Mouse (Mus musculus): ENCODE measurements at regions not wholly inside any gene's neighbourhood (a gene's known extent, or its start where the extent isn't known, plus 50 kb on each side); places are given as distances from the start of the nearest gene placed in this dataset.
A peak's percentile ranks its signal among the peaks of the same experiment; 100 is the strongest.

DNA sequence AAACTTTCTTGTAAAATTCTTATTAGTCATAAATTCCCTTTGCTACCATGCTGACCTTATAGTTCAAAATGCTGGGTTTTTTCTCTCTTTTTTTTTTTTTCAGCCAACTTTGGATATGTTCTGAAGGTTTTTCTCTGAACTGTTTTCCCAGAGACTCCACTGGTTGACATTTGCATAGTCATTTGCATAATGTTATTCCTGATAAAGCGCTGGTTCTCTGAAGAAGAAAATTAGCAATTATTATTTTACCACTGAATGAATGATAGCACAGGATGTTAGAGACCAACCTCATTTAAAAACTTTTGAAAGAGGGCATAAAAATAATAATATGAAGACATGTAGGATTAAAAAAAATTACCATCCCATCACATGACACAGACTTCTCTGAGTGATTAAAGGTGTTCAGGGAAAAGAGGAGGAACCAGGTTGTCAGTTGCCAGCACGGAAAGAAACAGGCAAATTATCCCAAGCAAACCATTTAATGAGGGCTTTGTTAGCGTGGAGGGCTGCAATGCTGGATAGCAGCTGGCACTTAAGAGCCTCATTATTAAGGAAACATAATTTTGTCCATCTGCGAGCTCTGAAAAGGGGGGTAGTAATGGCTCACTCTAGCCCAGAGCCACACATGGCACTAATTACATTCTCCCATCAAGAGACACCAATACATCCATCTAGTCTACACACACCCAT lies 171.9 kb upstream of the Nabp1 start:
- intact Hi-C loops (cut with DNase I), result loop anchor here (5.0 kb wide), 1 partner anchor 447 kb away; no protein-coding TSS in a partner anchor

GRCm38 (mm10) chr1:51647955-51648354 lies 169.7 kb upstream of the Nabp1 start:
- intact Hi-C loops (cut with DNase I), result loop anchor here (5.0 kb wide), 1 partner anchor 449 kb away; no protein-coding TSS in a partner anchor
- peak; percentile 36 to 55 for DNase-seq

More for the DNA sequence above, 171.9 kb upstream of the Nabp1 start:
- DNase-seq, result no peak

GRCm38 (mm10) chr1:51644399-51644798 lies 166.2 kb upstream of the Nabp1 start:
- intact Hi-C loops (cut with DNase I), result loop anchor here (2.0 to 5.0 kb wide), 2 partner anchors 300 to 443 kb away; no protein-coding TSS in a partner anchor

DNA sequence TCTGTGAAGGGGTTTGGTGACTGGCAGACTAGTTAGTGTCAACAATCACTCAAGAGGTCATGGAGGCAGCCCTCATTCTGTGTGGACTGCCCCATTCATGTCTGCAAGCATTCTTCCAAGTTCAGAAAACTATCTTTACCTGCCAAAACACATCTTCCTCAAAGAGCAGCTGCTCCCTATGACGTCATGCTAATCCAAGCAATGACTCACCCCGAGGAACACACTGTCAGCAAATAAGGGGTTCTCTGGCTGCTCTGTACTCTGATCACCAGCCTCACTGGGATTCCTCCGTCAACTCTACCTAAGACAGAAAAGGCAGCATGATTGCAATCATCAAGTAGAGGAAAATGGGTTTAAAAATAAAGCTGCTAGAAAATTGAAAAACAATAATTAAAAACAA lies 165.4 kb upstream of the Nabp1 start:
- intact Hi-C loops (cut with DNase I), result loop anchor here (2.0 to 5.0 kb wide), 2 partner anchors 301 to 444 kb away; no protein-coding TSS in a partner anchor
- DNase-seq, result no peak

More at GRCm38 (mm10) chr1:51644399-51644798, 166.2 kb upstream of the Nabp1 start:
- peak; percentile 74 to 82 for DNase-seq

- intact Hi-C loops (cut with DNase I), result no loop called here
- DNase-seq, result no peak
Measured at GRCm38 (mm10) chr1:51638519-51639302, 160.5 kb upstream of the Nabp1 start.

GRCm38 (mm10) chr1:51635881-51636515 lies 157.8 kb upstream of the Nabp1 start:
- intact Hi-C loops (cut with DNase I), result no loop called here
- no peak for DNase-seq

GRCm38 (mm10) chr1:51633795-51634194 lies 155.6 kb upstream of the Nabp1 start:
- DNase-seq, result no peak
- intact Hi-C loops (cut with DNase I), result no loop called here

DNA sequence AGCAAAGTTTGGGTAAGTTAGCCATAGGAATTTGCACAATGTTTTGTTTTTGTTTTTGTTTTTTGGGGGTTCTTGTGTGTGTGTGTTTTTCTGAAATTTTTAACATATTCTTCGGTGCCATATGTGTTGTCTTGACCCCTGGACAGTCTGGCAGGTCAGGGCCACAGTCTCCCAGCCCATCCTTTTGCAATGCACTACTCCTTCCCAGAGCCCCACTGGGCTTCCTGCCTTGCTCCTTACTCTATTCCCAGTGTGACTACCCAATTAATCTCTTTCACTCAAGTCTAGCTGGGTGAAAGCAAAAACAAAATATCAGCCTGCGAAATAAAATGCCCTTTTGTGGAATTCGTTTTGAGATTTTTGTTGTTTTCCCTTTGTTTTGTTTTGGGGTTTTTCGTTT lies 154.6 kb upstream of the Nabp1 start:
- intact Hi-C loops (cut with DNase I), result no loop called here
- DNase-seq, result no peak

DNA sequence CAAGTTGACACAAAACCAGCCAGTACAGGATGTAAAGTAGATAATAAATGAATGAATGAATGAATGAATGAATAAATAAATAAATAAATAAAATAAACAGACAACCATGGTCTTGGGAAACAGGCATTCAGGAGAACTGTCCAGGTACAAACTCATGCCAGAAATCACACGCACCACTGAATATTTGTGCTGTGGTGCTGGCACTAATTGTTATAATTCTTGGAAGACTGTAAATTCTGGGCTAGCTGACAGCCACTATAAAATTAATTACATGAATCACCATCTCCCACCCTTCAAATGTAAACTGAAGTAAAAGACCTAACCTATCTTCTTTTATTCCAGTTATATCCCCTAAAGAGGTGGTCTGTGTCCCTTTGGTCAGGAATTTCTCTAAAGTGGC lies 151.6 kb upstream of the Nabp1 start:
- DNase-seq, result no peak
- intact Hi-C loops (cut with DNase I), result no loop called here

DNA sequence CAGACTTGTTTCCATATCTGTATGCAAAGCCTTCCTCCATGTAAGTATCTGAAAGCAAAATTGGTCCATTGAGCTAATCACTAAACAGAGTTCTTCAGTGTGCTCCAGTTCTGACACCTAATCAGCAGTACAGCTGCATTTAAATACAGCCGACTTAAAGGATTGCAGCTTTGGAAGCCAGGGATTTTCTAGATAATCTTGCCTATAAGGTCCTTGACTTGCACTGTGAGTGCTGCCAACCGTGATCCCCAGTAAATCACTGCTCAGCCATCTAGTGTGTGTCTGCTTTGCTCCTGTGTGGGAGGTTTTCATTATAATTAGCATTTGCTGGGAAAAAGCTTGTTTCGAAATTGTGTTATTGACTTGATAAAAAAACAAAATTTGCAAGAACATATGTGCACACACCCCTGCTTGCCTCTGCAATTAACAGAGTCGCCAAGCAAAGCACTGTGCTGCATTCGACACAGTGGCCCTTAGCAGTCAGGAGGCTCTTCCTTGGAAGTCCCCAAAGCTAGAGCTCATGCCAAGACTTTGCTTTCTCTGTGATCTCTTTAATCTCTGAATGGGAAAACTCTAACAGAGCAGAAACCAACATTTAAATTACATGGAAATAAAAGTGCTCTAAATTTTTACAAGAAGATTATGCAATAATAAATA lies 150.0 kb upstream of the Nabp1 start:
- intact Hi-C loops (cut with DNase I), result no loop called here
- DNase-seq, result no peak

- intact Hi-C loops (cut with DNase I), result no loop called here
- DNase-seq, result no peak
Measured at GRCm38 (mm10) chr1:51626303-51626702, 148.1 kb upstream of the Nabp1 start.

DNA sequence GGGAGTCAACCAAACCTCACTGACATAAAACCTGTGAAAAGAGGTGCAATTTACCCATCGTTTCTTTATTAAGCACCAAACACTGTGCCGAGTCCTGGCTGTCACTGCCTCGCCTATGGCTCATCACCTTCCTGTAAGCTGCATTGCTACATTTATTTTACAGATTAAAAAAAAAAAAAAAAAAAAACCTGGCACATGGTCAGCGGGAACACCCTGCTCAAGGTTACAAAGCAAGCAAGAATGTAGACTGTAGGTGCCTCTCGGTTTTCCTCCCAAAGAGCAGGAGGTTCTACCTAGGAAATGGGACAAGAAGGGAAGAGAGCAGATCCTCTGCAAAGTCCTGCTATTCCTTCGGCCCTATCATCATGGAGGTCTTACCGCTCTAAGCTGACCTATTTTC lies 146.9 kb upstream of the Nabp1 start:
- no peak for DNase-seq

GRCm38 (mm10) chr1:51624551-51624950 lies 146.3 kb upstream of the Nabp1 start:
- DNase-seq, result no peak
- intact Hi-C loops (cut with DNase I), result no loop called here

More for the DNA sequence above, 146.9 kb upstream of the Nabp1 start:
- intact Hi-C loops (cut with DNase I), result no loop called here

DNA sequence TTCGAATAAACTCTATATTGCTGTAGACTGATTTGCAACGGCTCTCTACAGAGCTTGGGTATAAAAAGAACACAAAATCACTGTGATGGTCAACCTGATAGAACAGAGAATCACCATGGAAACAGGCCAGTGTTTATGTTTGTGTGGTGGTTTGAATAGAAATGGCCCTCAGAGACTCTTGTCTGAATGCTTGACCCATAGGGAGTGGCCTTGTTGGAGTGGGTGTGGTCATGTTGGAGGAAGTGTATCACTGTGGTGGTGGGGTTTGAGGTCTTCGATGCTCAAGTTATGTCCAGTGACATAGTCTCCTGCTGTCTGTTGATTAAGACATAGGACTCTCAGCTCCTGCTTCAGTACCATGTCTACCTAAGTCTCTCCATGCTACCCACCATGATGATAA lies 144.8 kb upstream of the Nabp1 start:
- intact Hi-C loops (cut with DNase I), result no loop called here
- DNase-seq, result no peak

- no peak for DNase-seq
- intact Hi-C loops (cut with DNase I), result no loop called here
Measured at GRCm38 (mm10) chr1:51622181-51622862, 144.1 kb upstream of the Nabp1 start.

- intact Hi-C loops (cut with DNase I), result no loop called here
- DNase-seq, result no peak
Measured at GRCm38 (mm10) chr1:51621062-51621461, 142.8 kb upstream of the Nabp1 start.

- intact Hi-C loops (cut with DNase I), result no loop called here
- DNase-seq, result no peak
Measured at GRCm38 (mm10) chr1:51617502-51618251, 139.5 kb upstream of the Nabp1 start.

DNA sequence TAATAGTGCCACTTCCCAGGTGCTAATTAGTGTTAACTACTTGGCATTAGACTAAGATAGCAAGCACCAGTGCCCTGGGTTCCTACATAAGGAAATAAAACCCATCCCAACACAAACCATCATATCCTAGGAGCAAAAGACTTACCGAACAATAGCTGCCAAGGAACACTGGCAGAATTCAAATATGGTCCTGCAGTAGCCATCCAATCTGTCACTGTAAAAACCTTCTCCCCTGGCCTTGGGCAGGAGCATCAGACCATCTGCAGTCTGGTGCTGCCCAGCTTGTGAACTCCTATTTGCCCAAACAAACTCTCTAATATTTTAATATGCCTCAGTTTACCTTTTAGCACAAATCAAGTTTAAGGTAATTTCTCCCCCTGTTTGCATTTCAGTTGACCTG lies 137.9 kb upstream of the Nabp1 start:
- intact Hi-C loops (cut with DNase I), result no loop called here
- DNase-seq, result no peak

DNA sequence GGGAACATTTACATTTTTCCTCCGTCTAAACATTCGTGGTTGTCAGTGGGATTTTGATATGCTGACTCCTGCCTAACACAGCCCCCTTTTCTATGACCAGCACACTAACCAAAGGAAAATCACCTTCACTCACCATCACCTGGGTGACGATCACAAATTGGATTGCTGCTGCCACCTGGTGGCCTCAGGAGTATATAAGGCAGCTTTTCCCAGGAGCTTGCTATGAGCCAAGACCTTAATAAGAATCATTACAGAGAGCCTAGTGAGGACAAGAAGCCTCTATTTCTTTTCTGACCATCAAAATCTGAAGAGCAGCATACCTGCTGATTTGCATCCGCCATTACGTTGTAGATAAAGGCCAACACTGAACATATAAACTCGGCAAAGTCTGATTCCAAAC lies 137.3 kb upstream of the Nabp1 start:
- DNase-seq, result peak; percentile 31 to 54

More for the DNA sequence above, 137.3 kb upstream of the Nabp1 start:
- intact Hi-C loops (cut with DNase I), result no loop called here
